Mouse (Mus musculus): Measurements from ENCODE around the gene B430218F22Rik.
"Not testable (repeated sequence)": the region's sequence is repeated elsewhere in the genome, so short reads cannot be mapped to it uniquely, and the experiment has no call there.

Gene B430218F22Rik

DNA sequence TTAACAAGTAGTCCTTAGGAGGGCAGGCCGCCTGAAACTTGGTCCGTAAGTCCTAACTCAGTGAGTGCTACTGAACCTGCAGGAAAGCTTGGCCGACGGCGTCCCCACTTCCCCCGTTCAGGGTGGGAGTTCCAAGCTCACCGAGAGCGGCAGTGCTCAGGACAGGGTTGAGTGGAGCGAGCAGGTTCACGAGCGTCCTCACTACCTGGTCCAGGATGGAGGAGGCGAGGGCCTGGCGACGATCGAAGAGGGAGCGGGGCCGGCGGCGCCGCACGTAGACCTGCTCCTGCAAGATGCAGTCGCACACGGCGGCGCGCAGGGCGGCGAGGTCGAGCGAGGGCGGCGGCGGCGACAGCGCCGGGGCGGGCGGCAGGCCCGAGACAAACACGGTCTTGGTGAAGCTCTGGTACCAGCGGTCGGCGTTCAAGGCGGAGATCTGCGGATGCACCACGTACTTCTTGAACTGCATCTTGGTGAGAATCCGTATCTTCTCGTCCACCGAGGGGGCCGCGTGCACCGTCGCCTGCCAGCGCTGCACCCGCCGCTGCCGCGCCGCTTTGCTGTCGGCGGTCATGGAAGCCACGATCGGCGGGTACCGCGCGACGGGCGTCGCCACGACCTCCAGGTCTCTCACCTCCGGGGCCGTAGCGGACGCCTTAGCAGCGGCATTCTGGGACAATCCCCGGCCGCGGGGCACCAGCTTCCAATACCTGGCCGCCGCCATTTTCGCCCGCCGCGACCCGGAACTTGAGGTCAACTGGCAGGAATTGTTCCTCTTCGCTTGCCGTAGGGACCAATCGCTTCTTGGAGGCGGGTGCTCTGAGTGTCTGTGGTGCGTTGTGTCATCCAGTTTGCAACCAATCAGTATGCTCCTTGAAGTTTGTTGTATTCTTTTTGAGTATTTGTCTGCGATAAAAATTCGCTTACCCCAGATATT is at the start of gene B430218F22Rik, which contains the start of gene Mrps30:
TSS of gene B430218F22Rik (plus strand) at position 120 of the 937 bp plus-strand sequence.
TSS of gene Mrps30 (minus strand) at position 742 of the 937 bp plus-strand sequence.
- peak; percentile 96 for DNase-seq

DNA sequence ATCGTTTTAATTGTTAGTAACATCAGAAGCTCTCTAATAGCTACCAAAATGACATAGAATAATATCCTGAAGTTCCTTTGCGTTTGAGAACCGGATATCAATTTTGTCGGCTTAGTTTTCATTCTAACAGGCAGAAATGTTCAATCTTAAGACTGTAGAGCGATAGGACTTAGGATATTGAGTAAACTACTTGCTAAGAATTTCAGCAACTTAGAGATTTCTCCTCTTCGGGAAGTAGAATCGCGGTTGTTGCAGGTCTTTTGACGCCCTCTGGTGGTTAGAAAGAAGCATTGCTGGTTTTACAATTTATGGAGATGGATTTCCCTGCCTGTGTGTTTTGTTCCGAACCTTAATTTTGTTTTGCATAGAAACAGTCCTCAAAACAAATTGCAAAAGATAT is 36.2 kb upstream of the B430218F22Rik start:
- DNase-seq, result peak; percentile 15

DNA sequence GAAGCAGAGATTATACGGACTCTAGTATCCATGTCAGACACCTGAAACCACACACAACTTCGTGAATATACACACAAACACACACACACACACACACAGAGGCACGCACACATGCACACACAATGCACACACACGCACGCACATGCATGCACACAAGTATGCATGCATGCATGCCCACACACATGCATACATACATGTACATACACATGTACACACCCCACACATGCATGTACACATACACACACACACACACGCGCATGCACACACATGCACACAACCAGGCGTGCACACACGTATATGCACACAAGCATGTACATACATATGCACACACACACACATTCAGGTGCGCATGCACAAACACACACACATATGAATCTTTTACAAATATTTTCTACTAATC is 35.6 kb upstream of the B430218F22Rik start:
- DNase-seq, result no peak

DNA sequence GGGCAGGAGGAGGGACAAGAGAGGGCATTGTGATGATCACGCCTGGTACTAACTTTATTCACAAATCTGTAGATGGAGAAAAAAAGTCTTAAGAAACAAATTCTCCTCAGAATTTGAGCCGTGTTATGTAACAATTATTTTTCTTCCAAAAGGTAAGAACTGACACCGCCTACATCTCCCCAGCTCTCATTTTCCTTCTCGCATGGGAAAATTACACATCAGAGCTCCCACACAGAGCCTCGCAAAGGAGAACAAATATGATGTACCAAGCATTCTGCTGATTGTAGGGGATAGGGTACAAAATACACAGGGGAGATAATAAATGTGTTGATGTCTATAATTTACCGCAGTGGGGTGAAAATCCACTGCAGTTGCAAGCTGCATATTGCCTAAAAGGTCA is 23.1 kb upstream of the B430218F22Rik start:
- DNase-seq, result no peak

DNA sequence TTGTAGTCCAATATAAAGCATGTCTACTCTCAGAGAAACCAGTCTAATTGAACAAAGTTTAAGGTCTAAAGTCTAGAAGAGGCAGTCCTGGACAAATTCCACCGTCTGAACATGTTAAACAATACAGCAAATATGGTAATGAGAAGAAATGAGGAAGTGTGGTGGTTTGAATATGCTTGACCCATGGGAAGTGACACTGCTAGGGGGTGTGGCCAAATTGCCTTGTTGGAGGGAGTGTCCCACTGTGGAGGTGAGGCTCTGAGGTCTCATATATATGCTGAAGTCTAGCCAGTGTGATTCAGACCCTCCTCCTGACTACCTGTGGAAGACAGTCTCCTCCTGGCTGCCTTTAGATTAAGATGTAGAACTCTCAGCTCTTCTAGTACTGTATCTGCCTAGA is 20.7 kb upstream of the B430218F22Rik start:
- DNase-seq, result peak; percentile 7

DNA sequence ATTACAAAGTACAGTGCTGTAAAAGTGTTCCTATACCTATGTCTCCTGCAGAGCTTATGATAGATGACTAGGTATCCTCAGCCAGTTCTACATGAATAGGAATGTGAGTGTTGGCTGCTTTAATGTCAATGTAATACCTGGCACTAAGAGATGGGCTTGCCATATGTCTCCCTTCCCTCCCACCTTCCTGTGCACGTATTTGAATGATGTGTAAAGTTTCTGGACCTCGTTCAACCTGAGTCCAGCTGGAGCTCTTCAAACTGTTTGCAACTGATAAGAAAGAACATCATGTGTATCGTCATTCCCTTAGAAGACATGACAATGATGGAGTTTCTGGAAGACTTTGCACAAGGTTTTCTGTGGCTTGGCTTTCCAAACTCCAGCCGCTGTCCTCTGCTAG is 13.6 kb upstream of the B430218F22Rik start:
- DNase-seq, result no peak

DNA sequence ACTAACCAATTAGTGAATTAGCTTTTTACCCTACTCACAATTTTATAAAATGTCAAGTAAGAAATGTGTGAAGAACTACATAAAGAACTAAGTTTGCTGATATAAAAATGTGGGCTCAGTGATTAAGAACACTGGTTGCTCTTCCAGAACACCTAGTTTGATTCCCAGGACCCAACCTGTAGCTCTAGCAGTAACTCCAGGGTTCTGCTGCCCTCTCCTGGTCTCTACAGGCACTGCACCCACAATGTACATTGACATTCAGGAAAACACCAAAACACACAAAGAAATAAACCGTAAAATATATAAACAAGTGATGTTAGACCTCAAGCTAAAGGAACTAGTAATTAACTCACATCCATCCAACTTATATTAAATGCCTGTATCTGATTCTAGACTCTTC is 7.3 kb upstream of the B430218F22Rik start:
- peak; percentile 61 for DNase-seq

DNA sequence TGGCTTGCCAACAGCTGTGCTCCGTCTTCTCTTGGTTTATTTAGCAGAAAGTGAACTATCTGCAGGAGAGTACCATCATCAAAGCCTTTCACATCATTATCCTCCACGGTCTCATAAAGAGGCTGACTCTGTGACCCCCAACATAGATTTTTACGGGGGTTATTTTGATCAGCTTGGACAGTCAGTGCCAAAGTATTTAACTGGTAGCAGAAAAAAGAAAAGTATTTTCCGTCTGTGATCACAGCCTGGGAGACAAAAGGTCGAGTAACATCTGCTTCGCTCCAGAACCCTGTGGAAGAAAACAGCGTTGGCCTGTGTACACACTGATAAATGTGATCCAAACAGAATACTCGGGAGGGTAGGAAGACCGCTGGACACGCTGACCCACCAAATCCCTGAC is 6.0 kb upstream of the B430218F22Rik start:
- no peak for DNase-seq

DNA sequence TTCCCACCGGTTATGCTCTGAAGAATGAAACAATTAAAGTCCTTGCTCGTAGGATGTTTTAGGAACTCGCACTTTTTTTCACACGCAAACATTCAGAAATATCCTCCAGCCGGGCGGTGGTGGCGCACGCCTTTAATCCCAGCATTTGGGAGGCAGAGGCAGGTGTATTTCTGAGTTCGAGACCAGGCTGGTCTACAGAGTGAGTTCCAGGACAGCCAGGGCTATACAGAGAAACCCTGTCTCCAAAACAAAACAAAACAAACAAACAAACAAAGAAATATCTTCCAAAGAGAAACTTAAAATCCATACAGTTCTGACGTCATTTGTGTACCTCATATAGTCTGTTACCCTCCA is 995 bp downstream of the B430218F22Rik start:
- not testable (repeated sequence) for DNase-seq

DNA sequence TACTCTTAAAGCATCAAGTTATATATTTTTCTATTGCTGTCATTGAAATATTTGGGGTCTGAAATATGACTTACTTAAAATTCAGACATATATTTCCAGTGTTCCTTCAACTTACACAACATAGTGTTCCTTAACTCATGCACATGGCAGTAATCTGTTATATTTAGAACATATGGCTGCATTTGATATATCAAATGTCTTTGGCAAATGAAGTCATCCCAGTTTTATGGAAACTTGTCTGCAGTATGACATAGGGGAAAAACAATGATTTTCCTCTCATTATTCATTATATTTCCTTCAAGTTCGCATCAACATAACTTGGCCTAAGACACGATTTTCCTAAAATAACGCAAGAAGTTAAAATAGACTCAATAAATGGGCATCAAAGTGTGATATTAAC is 9.4 kb downstream of the B430218F22Rik start:
- DNase-seq, result no peak

DNA sequence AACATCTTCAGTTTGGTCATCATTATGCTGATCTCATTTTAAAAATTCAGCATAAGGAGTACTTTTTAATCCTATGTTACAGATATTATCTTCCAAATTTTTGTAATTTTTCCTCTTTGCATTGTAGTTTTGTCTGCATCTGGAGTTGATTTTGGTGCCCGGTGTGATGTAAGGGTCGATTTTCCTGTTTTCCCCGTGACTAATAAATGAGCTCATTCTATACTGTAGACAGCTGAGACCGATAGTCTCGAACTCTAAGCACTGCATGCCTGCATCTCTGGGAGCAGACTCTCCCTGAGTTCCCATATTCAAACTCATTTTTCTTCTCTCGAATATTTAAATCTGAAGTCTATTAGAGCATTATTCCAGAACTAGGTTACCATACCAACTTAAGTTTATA is 13.9 kb downstream of the B430218F22Rik start:
- DNase-seq, result no peak

DNA sequence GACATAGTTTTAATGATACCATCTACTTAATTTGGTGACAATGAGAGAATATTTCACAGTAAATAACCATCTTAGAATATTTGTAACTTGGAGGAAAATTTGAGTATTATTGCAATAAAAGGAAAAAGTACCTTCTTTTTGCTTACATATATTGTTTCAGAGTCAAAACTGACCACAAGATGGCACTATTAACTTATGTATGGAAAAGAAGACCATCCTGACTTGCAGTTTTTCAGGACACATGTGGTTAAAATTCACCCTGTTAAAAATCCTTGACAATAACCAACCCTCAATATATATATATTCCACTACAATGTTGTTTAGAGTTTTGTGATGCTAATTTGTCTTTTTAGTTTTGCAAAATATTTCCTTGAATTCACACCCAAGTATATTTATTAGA is 17.1 kb downstream of the B430218F22Rik start:
- DNase-seq, result peak; percentile 49

DNA sequence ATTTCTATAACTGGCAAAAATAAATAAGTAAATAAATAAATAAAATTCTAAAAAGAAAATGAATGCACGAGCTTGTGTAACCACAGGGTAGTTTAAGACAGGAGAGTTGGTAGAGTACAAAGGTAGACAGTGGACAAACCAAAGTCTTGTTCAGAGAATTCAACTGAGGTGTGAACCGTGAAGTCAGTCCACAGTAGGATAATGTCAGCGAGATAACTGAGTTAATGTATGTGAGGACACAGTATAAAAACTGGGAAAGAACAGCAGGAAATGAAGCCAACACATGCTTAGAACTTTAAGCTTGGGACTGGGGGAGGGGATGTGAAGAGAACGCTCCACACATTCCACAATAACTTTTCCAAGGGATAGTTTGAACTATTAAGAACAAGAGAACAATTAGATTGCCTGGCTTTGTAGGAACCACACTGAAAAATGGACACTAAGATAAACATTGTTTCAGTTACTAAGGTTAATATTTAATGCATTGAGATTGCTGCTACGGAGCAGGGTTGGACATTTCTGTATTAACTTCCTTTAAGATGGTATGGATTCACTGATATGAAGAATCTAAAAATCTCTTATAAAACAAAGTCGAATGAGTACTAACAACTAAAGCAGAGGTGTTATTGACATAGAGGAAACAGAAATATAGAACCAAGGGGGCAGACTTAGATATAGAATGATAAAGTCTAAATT is 25.0 kb downstream of the B430218F22Rik start:
- DNase-seq, result no peak

DNA sequence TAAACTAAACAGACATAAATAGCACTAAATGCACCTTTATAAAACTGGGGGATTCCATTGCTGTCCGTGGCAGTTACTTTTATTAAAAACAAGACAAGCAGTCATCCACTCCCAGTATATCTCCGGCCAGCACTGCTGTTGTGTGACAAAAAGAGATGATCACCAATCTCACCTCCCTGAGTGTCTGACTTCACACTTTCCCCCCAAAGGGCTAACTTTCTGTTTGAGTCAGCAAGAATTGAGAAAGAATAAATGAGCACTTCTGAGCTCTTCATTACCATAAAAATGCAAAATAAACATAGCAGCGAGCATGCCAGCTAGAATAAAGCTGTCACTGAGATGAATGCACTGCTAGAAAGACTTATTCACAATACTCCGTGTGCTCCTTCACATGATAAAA is 31.7 kb downstream of the B430218F22Rik start:
- no peak for DNase-seq

DNA sequence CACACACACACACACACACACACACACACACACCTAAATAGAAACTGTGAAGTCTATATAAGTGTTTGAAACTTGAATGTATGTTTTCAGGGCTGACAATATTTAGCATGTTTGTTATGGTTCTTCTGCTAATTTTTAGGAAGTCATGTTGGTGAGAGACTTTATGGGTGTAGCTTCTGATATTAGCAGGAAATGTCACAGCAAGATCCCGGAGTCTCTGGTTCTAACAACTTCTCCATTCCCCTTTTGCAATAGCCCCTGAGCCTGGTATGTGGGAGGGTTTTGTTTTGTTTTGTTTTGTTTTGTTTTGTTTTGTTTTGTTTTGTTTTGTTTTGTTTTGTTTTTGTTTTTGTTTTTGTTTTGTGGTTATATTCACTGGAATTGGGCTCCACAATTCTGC is 34.0 kb downstream of the B430218F22Rik start:
- DNase-seq, result no peak

DNA sequence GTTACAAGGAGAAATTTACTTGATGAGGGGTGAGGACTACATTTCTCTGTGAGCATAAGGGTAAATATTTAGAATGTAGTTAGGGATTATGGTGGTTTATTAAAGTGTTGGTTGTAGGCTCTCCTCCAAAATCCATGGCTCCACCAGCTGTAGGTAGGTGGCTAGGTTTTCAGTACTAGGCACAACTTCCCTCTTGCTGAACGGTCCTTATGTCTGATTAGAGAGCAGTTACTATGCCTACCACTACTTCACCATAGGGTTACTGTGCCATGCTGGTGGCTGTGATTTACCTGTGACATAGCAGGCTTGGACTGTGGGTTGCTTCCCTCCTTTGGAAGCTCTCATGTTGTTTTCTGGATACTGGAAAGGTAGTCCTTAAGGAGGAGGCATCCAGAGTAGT is 34.4 kb downstream of the B430218F22Rik start:
- no peak for DNase-seq
